Mouse (Mus musculus) small intestine, adult 2 months (tissue): ENCODE results near the gene Scn10a.

Experiments used
- CTCF ChIP-seq: fragments of 200-500 bp; IDR thresholded peaks from 2 replicates; pipeline ENCODE4 v1.5.1; 2012; ENCODE audit warnings: low read depth, mild to moderate bottlenecking, control low read depth, inconsistent platforms, low read length, moderate library complexity, mixed read lengths; ENCODE audit not compliant: insufficient replicate concordance, insufficient read length; ENCODE audit errors: extremely low read depth
- POLR2A ChIP-seq: fragments of 200-500 bp; IDR thresholded peaks from 2 replicates; pipeline ENCODE4 v1.6.1; 2012; ENCODE audit warnings: low read depth, mild to moderate bottlenecking, control low read depth, inconsistent platforms, low read length, moderate library complexity

DNA sequence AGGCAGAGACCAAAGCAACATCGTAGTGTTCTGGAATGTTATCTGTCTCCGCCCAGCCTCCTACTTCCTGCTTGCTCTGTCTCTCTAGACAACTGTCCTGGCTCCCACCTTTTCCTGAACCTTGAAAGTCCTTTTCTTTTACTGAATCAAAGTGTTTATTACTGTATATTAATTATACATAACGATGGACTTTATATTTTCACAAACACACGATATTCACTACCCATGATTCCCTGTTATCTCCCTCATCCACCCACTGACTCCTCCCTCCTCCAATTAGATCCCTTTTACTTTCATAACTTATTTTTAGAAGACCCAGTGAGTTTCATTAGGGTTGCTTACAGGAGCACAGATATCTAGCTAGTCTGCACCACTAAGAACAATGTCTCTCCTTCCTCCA, 95.0 kb downstream of the Scn10a start:
- TF ChIP-seq CTCF (no peak), POLR2A (no peak)
